Mouse (Mus musculus) heart, embryonic 15.5 days (tissue): ENCODE measurements around the gene Arhgef12. TPM values are rescaled to one million over a fixed set of nuclear protein-coding genes. Genes with fewer than 3 reads are reported as not detected.
A peak's percentile ranks its signal among the peaks of the same experiment; 100 is the strongest.

Experiments
- ATAC-seq: fragments of 200-750 bp; cut with Nextera tagmentation; replicated peaks from 2 replicates; pipeline ENCODE4 v1.8.0; 2017; ENCODE audit warnings: low read depth, moderate TSS enrichment; ENCODE audit not compliant: insufficient number of reproducible peaks, insufficient read depth, low FRiP score
- H3K27ac ChIP-seq: fragments of 300-500 bp; sonication (generic); 2 replicates; pipeline ENCODE4 v1.5.1; 2015; ENCODE audit warnings: mild to moderate bottlenecking, inconsistent platforms
- H3K27me3 ChIP-seq: fragments of 300-500 bp; sonication (generic); 2 replicates; pipeline ENCODE4 v1.6.1; 2015; ENCODE audit warnings: inconsistent platforms
- H3K36me3 ChIP-seq: fragments of 300-500 bp; sonication (generic); 2 replicates; pipeline ENCODE4 v1.6.1; 2015; ENCODE audit warnings: mild to moderate bottlenecking, inconsistent platforms
- H3K4me1 ChIP-seq: fragments of 300-500 bp; sonication (generic); replicated peaks from 2 replicates; pipeline ENCODE4 v1.6.1; 2015; ENCODE audit warnings: inconsistent platforms
- H3K4me2 ChIP-seq: fragments of 300-500 bp; sonication (generic); 2 replicates; pipeline ENCODE4 v1.6.1; 2015; ENCODE audit warnings: inconsistent platforms, mild to moderate bottlenecking, moderate library complexity
- H3K4me3 ChIP-seq: fragments of 300-500 bp; sonication (generic); 2 replicates; pipeline ENCODE4 v1.5.1; 2015; ENCODE audit warnings: mild to moderate bottlenecking, inconsistent platforms
- H3K9ac ChIP-seq: fragments of 300-500 bp; sonication (generic); 2 replicates; pipeline ENCODE4 v1.6.1; 2015; ENCODE audit warnings: mild to moderate bottlenecking, inconsistent platforms
- H3K9me3 ChIP-seq: fragments of 300-500 bp; sonication (generic); replicated peaks from 2 replicates; pipeline ENCODE4 v1.6.1; 2016; ENCODE audit warnings: inconsistent platforms
- WGBS: fragments of 180-500 bp; shearing (Covaris S2); methylation state at CpG from one replicate; pipeline ENCODE4 v1.1.7; 2015; ENCODE audit warnings: mixed read lengths; 5-methylcytosine and 5-hydroxymethylcytosine counted together
- polyA plus RNA-seq: library from polyadenylated mRNA; unstranded; fragments of >200 nt; fragmentation: Nextera tagmentation; extraction: Ambion mirVana; gene quantifications from 2 replicates; pipeline ENCODE4 v1.2.1, GENCODE M21; 2015

Arhgef12 gene
- polyA plus RNA-seq, 1 experiment from 2014 or later, result 11.0 TPM

DNA sequence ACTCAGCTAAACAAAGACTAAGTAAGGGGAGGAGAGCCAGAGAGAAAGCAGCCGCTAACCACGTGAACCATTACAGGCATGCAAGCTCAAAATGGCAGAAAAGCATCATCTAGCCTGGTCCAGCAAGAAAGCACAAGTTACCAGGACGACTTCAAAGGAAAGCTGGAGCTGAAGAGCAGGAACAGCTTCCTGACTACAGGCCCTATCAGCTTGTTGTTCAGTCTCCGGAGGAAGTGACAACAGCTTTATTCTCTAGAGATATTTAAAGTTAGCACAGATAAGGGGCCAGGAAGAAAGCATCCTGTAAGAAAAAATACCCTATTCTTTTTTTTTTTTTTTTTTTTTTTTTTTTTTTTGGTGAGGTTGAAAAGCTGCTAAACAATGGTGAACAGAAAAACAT is 8.1 kb downstream of the Arhgef12 start:
- 32% methylated on average over 4 of the region's 4 CpGs for WGBS
- no peak overlapping the region for H3K9ac ChIP-seq
- no peak for ATAC-seq
- H3K27ac ChIP-seq, result peak overlapping the region; percentile 42
- no peaks in the 10 kb centered on the region for H3K9me3 ChIP-seq
- H3K4me1 ChIP-seq, result peaks cover 43% of the 10 kb centered on the region
- H3K27me3 ChIP-seq, result no peaks in the 10 kb centered on the region
- H3K4me3 ChIP-seq, result no peak overlapping the region
- H3K4me2 ChIP-seq, result peak overlapping the region; percentile 13; the same call in 1 of the 2 replicates
- no peaks in the 10 kb centered on the region for H3K36me3 ChIP-seq

DNA sequence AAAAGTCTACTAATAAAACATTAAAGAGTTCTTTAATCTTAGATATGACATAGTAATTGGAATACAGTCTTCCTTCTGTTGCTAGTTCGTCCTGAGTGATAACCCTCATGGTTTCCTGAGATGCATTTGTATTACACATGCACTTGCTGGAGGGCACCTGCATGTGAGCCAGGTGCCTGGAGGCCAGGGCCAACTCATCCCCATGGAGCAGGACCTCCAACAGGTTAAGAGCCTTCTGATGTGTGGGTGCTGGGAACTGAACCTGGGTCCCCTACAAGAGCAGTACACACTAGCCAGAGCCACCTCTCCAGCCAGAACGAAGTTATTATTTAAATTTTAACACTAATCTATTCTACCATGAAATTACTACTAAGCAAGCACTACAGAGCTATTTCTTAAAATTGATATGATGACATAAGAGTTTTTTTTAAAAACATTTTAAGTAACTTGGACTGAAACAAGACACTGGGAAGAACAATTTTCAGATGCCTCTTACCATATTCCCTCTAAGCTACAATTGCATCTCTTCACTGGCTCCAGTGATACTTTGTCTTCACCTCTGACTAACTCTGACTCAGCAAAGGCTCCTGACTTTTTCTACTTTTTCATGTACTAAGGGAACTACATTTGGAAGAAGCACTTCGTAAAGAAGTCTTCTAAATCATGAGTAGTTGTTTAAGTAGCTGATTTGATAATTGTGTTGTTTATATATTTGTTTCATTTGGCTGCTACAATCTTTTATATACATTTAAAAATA is 9.1 kb downstream of the Arhgef12 start:
- Histone ChIP-seq H3K4me1 (peaks cover 39% of the 10 kb centered on the region), H3K4me2 (no peak overlapping the region), H3K4me3 (no peak overlapping the region), H3K27me3 (no peaks in the 10 kb centered on the region), H3K9me3 (no peaks in the 10 kb centered on the region), H3K27ac (no peak overlapping the region), H3K36me3 (no peaks in the 10 kb centered on the region), H3K9ac (no peak overlapping the region)
- 87% methylated on average over 3 of the region's 3 CpGs for WGBS
- no peak for ATAC-seq

DNA sequence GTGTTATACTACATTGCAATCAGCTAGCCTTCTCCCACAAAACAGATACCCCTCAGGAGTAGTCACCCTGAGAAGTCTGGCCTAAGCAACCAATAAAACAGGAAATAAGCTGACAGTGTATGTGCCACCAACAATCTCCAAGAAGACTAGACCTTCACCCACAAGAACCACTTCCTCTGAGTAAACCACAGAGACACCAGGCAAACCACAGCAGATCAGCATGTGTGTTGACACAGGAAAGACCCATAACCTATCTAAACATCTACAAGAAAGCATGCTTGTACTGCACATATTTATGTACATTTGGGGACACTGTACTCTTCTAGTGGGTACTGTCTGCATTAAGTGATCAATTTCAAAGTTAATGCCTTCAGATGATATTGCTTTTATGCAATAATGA is 10.7 kb downstream of the Arhgef12 start:
- H3K27ac ChIP-seq, result no peak overlapping the region
- H3K9me3 ChIP-seq, result no peaks in the 10 kb centered on the region
- H3K4me3 ChIP-seq, result no peak overlapping the region
- ATAC-seq, result no peak
- H3K27me3 ChIP-seq, result no peaks in the 10 kb centered on the region
- H3K4me1 ChIP-seq, result peaks cover 28% of the 10 kb centered on the region
- H3K9ac ChIP-seq, result no peak overlapping the region
- H3K4me2 ChIP-seq, result no peak overlapping the region
- H3K36me3 ChIP-seq, result no peaks in the 10 kb centered on the region

DNA sequence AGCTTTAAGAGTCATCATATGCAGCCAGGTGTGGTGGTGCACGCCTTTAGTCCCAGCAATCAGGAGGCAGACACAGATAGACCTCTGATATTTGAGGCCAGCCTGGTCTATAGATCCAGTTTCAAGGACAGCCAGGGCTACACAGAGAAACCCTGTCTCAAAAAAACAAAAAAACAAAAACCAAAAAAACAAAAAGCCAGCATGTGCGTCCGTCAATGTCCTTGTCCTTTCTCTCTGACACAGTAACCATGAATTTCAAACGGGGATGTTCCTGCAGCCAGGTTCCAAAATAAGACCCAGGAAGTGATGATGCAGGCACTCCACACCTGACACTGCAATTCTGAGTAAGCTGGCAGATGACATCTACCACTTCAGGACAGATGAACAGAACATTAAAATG is 12.2 kb downstream of the Arhgef12 start:
- H3K36me3 ChIP-seq, result no peaks in the 10 kb centered on the region
- peaks cover 29% of the 10 kb centered on the region for H3K4me1 ChIP-seq
- no peak overlapping the region for H3K27ac ChIP-seq
- no peaks in the 10 kb centered on the region for H3K9me3 ChIP-seq
- ATAC-seq, result no peak
- no peak overlapping the region for H3K9ac ChIP-seq
- no peaks in the 10 kb centered on the region for H3K27me3 ChIP-seq
- WGBS, result 82% methylated on average over 4 of the region's 4 CpGs
- no peak overlapping the region for H3K4me3 ChIP-seq
- no peak overlapping the region for H3K4me2 ChIP-seq

DNA sequence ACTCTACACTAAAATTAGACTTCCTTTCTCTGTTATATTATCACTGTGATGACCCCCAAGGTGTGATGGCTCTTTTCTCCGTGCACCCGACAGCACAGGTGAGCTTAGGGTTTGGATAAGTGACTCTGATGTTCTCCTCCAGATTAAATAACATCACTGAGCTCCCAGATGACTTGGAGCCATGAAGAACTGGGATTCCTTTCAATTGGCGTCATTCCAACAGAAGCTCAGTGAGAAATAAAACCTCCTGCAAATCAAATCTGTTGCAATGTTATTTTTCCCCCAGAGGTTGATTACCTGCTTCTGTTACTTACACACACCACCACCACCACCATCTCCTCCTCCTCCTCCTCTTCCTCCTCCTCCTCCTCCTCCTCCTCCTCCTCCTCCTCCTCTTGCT is 13.2 kb downstream of the Arhgef12 start:
- Histone ChIP-seq H3K9me3 (no peaks in the 10 kb centered on the region), H3K4me2 (no peak overlapping the region), H3K27ac (peak overlapping the region; percentile 37; the same call in 1 of the 2 replicates), H3K4me1 (peaks cover 25% of the 10 kb centered on the region), H3K4me3 (no peak overlapping the region), H3K27me3 (no peaks in the 10 kb centered on the region), H3K9ac (no peak overlapping the region), H3K36me3 (no peaks in the 10 kb centered on the region)
- 44% methylated on average over 3 of the region's 3 CpGs for WGBS
- no peak for ATAC-seq

DNA sequence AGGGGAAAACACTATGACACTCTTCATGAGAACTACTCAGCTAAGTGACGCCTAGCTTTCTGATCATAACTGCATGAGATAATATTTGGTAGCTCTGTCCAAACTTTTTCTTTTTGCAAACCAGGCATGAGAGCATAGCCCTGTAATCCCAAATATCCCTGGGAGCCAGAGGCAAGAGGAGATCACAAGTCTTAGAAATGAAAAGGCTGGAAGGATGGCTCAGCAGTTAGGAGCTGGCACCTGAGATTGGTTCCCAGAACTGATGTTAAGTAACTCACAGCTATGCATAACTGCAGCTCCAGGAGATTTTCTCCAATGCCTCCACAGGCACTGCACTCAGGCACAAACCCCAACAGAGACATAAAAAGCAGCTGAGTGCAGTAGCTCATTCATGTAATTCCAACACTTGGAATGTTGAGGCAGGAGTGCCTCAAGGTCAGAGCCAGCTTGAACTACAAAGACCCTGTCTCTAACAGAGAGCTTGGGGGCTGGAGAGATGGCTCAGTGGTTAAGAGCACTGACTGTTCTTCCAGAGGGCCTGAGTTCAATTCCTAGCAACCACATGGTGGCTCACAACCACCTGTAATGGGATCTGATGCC is 21.3 kb downstream of the Arhgef12 start:
- 59% methylated on average over 1 of the region's 1 CpGs for WGBS
- Histone ChIP-seq H3K27ac (peak overlapping the region; percentile 18; the same call in 1 of the 2 replicates), H3K27me3 (no peaks in the 10 kb centered on the region), H3K4me3 (no peak overlapping the region), H3K9me3 (no peaks in the 10 kb centered on the region), H3K36me3 (no peaks in the 10 kb centered on the region), H3K4me2 (no peak overlapping the region), H3K9ac (no peak overlapping the region), H3K4me1 (peaks cover 38% of the 10 kb centered on the region)
- no peak for ATAC-seq

- Histone ChIP-seq H3K9ac (no peak overlapping the region), H3K27me3 (no peaks in the 10 kb centered on the region), H3K36me3 (no peaks in the 10 kb centered on the region), H3K9me3 (no peaks in the 10 kb centered on the region), H3K4me2 (no peak overlapping the region), H3K4me3 (no peak overlapping the region), H3K27ac (peak overlapping the region; percentile 34; the same call in 1 of the 2 replicates), H3K4me1 (peaks cover 45% of the 10 kb centered on the region)
- 57% methylated on average over 7 of the region's 7 CpGs for WGBS
- no peak for ATAC-seq
These were observed 22.3 kb downstream of the Arhgef12 start for GRCm38 (mm10) chr9:43084496-43085362.

DNA sequence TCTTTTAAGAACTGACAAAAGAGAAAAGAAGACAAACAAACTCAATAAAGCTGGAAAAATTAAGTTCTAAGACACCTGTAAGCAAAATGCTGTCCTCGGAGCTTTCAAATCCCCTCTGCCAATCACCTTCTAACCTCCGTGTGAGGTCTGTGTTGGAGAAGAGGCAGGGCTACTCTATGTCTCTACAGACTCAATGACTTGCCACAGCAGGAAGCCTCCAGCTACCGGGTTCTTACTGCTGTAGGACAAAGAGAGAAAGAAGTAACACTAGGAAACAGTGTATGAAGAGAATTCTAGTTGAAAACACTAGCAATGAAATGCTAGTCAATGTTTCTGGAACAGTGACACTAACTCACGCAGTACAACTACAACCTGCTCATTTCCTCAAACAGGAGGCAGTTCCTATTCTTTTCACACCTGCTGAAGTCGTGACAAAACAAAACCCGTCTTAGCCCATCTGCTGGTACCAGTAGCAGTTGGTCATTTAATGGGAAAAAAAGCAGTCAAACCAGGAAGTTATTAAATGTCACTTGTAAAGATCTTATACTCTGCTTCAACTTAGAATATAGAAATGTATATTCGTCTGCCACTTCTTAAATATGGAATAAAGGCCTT is 23.5 kb downstream of the Arhgef12 start:
- H3K9me3 ChIP-seq, result no peaks in the 10 kb centered on the region
- H3K36me3 ChIP-seq, result no peaks in the 10 kb centered on the region
- no peak for ATAC-seq
- peaks cover 45% of the 10 kb centered on the region for H3K4me1 ChIP-seq
- H3K27me3 ChIP-seq, result no peaks in the 10 kb centered on the region
- H3K4me3 ChIP-seq, result no peak overlapping the region
- WGBS, result 61% methylated on average over 7 of the region's 7 CpGs
- H3K27ac ChIP-seq, result no peak overlapping the region
- H3K4me2 ChIP-seq, result no peak overlapping the region
- H3K9ac ChIP-seq, result no peak overlapping the region

- 81% methylated on average over 3 of the region's 3 CpGs for WGBS
- ATAC-seq, result no peak
- no peaks in the 10 kb centered on the region for H3K27me3 ChIP-seq
- H3K4me3 ChIP-seq, result no peak overlapping the region
- H3K27ac ChIP-seq, result no peak overlapping the region
- no peaks in the 10 kb centered on the region for H3K9me3 ChIP-seq
- no peaks in the 10 kb centered on the region for H3K36me3 ChIP-seq
- H3K9ac ChIP-seq, result no peak overlapping the region
- no peak overlapping the region for H3K4me2 ChIP-seq
- peaks cover 32% of the 10 kb centered on the region for H3K4me1 ChIP-seq
These were observed 28.3 kb downstream of the Arhgef12 start for GRCm38 (mm10) chr9:43078711-43079110.

- H3K9ac ChIP-seq, result no peak overlapping the region
- no peak overlapping the region for H3K4me2 ChIP-seq
- 69% methylated on average over 7 of the region's 7 CpGs for WGBS
- H3K36me3 ChIP-seq, result no peaks in the 10 kb centered on the region
- H3K27me3 ChIP-seq, result no peaks in the 10 kb centered on the region
- H3K4me1 ChIP-seq, result peaks cover 26% of the 10 kb centered on the region
- no peak overlapping the region for H3K4me3 ChIP-seq
- no peaks in the 10 kb centered on the region for H3K9me3 ChIP-seq
- no peak for ATAC-seq
- no peak overlapping the region for H3K27ac ChIP-seq
These were observed 30.9 kb downstream of the Arhgef12 start for GRCm38 (mm10) chr9:43076163-43076562.

DNA sequence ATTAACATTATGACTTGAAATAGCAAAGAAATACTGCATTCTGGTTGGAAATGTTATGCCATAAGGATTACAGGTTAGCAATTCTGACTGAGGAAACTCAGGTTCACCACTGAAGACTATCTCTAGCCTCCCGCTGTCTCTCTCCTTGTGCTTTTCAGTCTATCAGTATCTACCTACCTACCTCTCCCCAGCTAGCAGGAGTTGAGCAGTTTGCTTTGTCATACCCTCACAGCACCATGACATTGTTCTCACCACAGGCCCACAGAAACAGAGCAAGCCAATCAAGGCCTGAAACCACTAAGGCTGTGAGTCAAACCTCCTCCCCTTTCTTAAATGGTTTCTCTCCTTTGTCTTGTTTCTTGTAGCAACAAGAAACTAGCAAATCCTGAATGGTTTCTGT is 32.4 kb downstream of the Arhgef12 start:
- WGBS, result 96% methylated on average over 1 of the region's 1 CpGs
- no peaks in the 10 kb centered on the region for H3K36me3 ChIP-seq
- H3K9me3 ChIP-seq, result no peaks in the 10 kb centered on the region
- no peak overlapping the region for H3K27ac ChIP-seq
- H3K4me2 ChIP-seq, result no peak overlapping the region
- no peak overlapping the region for H3K4me3 ChIP-seq
- ATAC-seq, result no peak
- H3K27me3 ChIP-seq, result no peaks in the 10 kb centered on the region
- H3K4me1 ChIP-seq, result peaks cover 19% of the 10 kb centered on the region
- no peak overlapping the region for H3K9ac ChIP-seq
